Mouse (Mus musculus): ENCODE results near the gene Eloa. TPM values are rescaled to one million over a fixed set of nuclear protein-coding genes. Genes with fewer than 3 reads are reported as not detected.

Gene Eloa
- total RNA-seq (2012; rRNA removed): 14.0 and 21.4 TPM in 2 replicates

GRCm38 (mm10) chr4:136021549-136022047 is at the start of gene Eloa:
TSS of gene Eloa (minus strand) at chr4:136021763.
- TF ChIP-seq MAFK (IDR thresholded peaks at IDR 0.05; ENCODE audit: insufficient read depth, low read depth, low read length): no peak
- TF ChIP-seq HCFC1 (IDR thresholded peaks at IDR 0.05; ENCODE audit: borderline replicate concordance, insufficient read depth, low read length): peak; percentile 73
- peak; percentile 99 for DNase-seq (ENCODE audit: low read depth, low spot score)
- 0 out of 4 replicates have a peak, but pooled peaks cover 2% of the 10 kb centered on the region in 2 experiments for H3K4me1 ChIP-seq (ENCODE audit: control insufficient read depth in 2 of 2, insufficient read depth in 2 of 2, low read length in 2 of 2, poor library complexity in 1 of 2)
- no peaks in the 10 kb centered on the region for H3K9me3 ChIP-seq (ENCODE audit: control insufficient read depth, insufficient read depth, low read depth, low read length)
- in situ Hi-C loops (cut with MboI; ENCODE audit: low sequenced_read_pairs in 2 of 2, unreplicated experiment in 2 of 2): no loop called here
- no peaks in the 10 kb centered on the region for H3K36me3 ChIP-seq (ENCODE audit: control insufficient read depth, insufficient read depth, low read length, poor library complexity, severe bottlenecking)
- H3K4me3 ChIP-seq (ENCODE audit: insufficient read depth in 1 of 2, low read depth in 1 of 2, low read length in 2 of 2, poor library complexity in 1 of 2, severe bottlenecking in 1 of 2): peak within 1 kb of the TSS; percentile 83 to 95
- H3K9ac ChIP-seq (ENCODE audit: insufficient read depth, low read depth, low read length, poor library complexity, severe bottlenecking): peak within 1 kb of the TSS; percentile 91
- H3K27ac ChIP-seq (ENCODE audit: insufficient read depth, low read depth, low read length, poor library complexity, severe bottlenecking): peak within 1 kb of the TSS; percentile 43; the same call in 1 of the 2 replicates

- Histone ChIP-seq H3K9me3 (ENCODE audit: control insufficient read depth, insufficient read depth, low read depth, low read length) (no peaks in the 10 kb centered on the region), H3K4me3 (ENCODE audit: insufficient read depth in 1 of 2, low read depth in 1 of 2, low read length in 2 of 2, poor library complexity in 1 of 2, severe bottlenecking in 1 of 2) (no peak overlapping the region; a peak in 1 of 4 replicates), H3K9ac (ENCODE audit: insufficient read depth, low read depth, low read length, poor library complexity, severe bottlenecking) (no peak overlapping the region), H3K36me3 (ENCODE audit: control insufficient read depth, insufficient read depth, low read length, poor library complexity, severe bottlenecking) (no peaks in the 10 kb centered on the region), H3K27ac (ENCODE audit: insufficient read depth, low read depth, low read length, poor library complexity, severe bottlenecking) (no peak overlapping the region), H3K4me1 (ENCODE audit: control insufficient read depth in 2 of 2, insufficient read depth in 2 of 2, low read length in 2 of 2, poor library complexity in 1 of 2) (peaks cover 0 to 11% of the 10 kb centered on the region in 2 experiments; a peak in 1 of 4 replicates)
- in situ Hi-C loops (cut with MboI; ENCODE audit: low sequenced_read_pairs in 2 of 2, unreplicated experiment in 2 of 2): no loop called here
- TF ChIP-seq CHD2 (IDR thresholded peaks at IDR 0.05; ENCODE audit: low read depth, low read length): no peak
- TF ChIP-seq HCFC1 (IDR thresholded peaks at IDR 0.05; ENCODE audit: borderline replicate concordance, insufficient read depth, low read length): no peak
- no peak for TF ChIP-seq MAFK (IDR thresholded peaks at IDR 0.05; ENCODE audit: insufficient read depth, low read depth, low read length)
- no peak for TF ChIP-seq ZNF384 (IDR thresholded peaks at IDR 0.05; ENCODE audit: low read depth, low read length)
- TF ChIP-seq ZC3H11A (IDR thresholded peaks at IDR 0.05; ENCODE audit: borderline replicate concordance, low read depth, low read length): no peak
- peak; percentile 79 for DNase-seq (ENCODE audit: low read depth, low spot score)
Measured at GRCm38 (mm10) chr4:136071178-136071714, 49.7 kb upstream of the Eloa start.

- in situ Hi-C loops (cut with MboI; ENCODE audit: low sequenced_read_pairs in 2 of 2, unreplicated experiment in 2 of 2): no loop called here
Measured at GRCm38 (mm10) chr4:136070592-136070991, 49.0 kb upstream of the Eloa start.

GRCm38 (mm10) chr4:136069954-136070353 is 48.4 kb upstream of the Eloa start:
- Histone ChIP-seq H3K9ac (ENCODE audit: insufficient read depth, low read depth, low read length, poor library complexity, severe bottlenecking) (no peak overlapping the region), H3K4me3 (ENCODE audit: insufficient read depth in 1 of 2, low read depth in 1 of 2, low read length in 2 of 2, poor library complexity in 1 of 2, severe bottlenecking in 1 of 2) (no peak overlapping the region)

More at GRCm38 (mm10) chr4:136070592-136070991, 49.0 kb upstream of the Eloa start:
- no peak overlapping the region for H3K27ac ChIP-seq (ENCODE audit: insufficient read depth, low read depth, low read length, poor library complexity, severe bottlenecking)
- peaks cover 0 to 11% of the 10 kb centered on the region in 2 experiments; a peak in 1 of 4 replicates for H3K4me1 ChIP-seq (ENCODE audit: control insufficient read depth in 2 of 2, insufficient read depth in 2 of 2, low read length in 2 of 2, poor library complexity in 1 of 2)
- no peak overlapping the region for H3K9ac ChIP-seq (ENCODE audit: insufficient read depth, low read depth, low read length, poor library complexity, severe bottlenecking)
- H3K9me3 ChIP-seq (ENCODE audit: control insufficient read depth, insufficient read depth, low read depth, low read length): no peaks in the 10 kb centered on the region
- no peaks in the 10 kb centered on the region for H3K36me3 ChIP-seq (ENCODE audit: control insufficient read depth, insufficient read depth, low read length, poor library complexity, severe bottlenecking)
- TF ChIP-seq ZC3H11A (IDR thresholded peaks at IDR 0.05; ENCODE audit: borderline replicate concordance, low read depth, low read length): no peak
- H3K4me3 ChIP-seq (ENCODE audit: insufficient read depth in 1 of 2, low read depth in 1 of 2, low read length in 2 of 2, poor library complexity in 1 of 2, severe bottlenecking in 1 of 2): no peak overlapping the region
- no peak for DNase-seq (ENCODE audit: low read depth, low spot score)

GRCm38 (mm10) chr4:136069313-136069712 is 47.8 kb upstream of the Eloa start:
- DNase-seq (ENCODE audit: low read depth, low spot score): no peak
- in situ Hi-C loops (cut with MboI; ENCODE audit: low sequenced_read_pairs in 2 of 2, unreplicated experiment in 2 of 2): loop anchor here (5.0 to 10.0 kb wide), 2 partner anchors 85 to 93 kb away; no protein-coding TSS in a partner anchor

More at GRCm38 (mm10) chr4:136069954-136070353, 48.4 kb upstream of the Eloa start:
- no peak overlapping the region for H3K27ac ChIP-seq (ENCODE audit: insufficient read depth, low read depth, low read length, poor library complexity, severe bottlenecking)
- peaks cover 0 to 11% of the 10 kb centered on the region in 2 experiments; a peak in 1 of 4 replicates for H3K4me1 ChIP-seq (ENCODE audit: control insufficient read depth in 2 of 2, insufficient read depth in 2 of 2, low read length in 2 of 2, poor library complexity in 1 of 2)
- no peak for DNase-seq (ENCODE audit: low read depth, low spot score)
- no peaks in the 10 kb centered on the region for H3K36me3 ChIP-seq (ENCODE audit: control insufficient read depth, insufficient read depth, low read length, poor library complexity, severe bottlenecking)
- no peaks in the 10 kb centered on the region for H3K9me3 ChIP-seq (ENCODE audit: control insufficient read depth, insufficient read depth, low read depth, low read length)
- TF ChIP-seq ZC3H11A (IDR thresholded peaks at IDR 0.05; ENCODE audit: borderline replicate concordance, low read depth, low read length) (peak; percentile 29; the same call in 1 of the 2 replicates), CHD2 (IDR thresholded peaks at IDR 0.05; ENCODE audit: low read depth, low read length) (no peak)
- in situ Hi-C loops (cut with MboI; ENCODE audit: low sequenced_read_pairs in 2 of 2, unreplicated experiment in 2 of 2): loop anchor here (5.0 to 10.0 kb wide), 2 partner anchors 85 to 92 kb away; no protein-coding TSS in a partner anchor

More at GRCm38 (mm10) chr4:136069313-136069712, 47.8 kb upstream of the Eloa start:
- Histone ChIP-seq H3K9me3 (ENCODE audit: control insufficient read depth, insufficient read depth, low read depth, low read length) (no peaks in the 10 kb centered on the region), H3K9ac (ENCODE audit: insufficient read depth, low read depth, low read length, poor library complexity, severe bottlenecking) (no peak overlapping the region), H3K27ac (ENCODE audit: insufficient read depth, low read depth, low read length, poor library complexity, severe bottlenecking) (no peak overlapping the region), H3K4me1 (ENCODE audit: control insufficient read depth in 2 of 2, insufficient read depth in 2 of 2, low read length in 2 of 2, poor library complexity in 1 of 2) (peaks cover 0 to 11% of the 10 kb centered on the region in 2 experiments; a peak in 1 of 4 replicates), H3K36me3 (ENCODE audit: control insufficient read depth, insufficient read depth, low read length, poor library complexity, severe bottlenecking) (no peaks in the 10 kb centered on the region), H3K4me3 (ENCODE audit: insufficient read depth in 1 of 2, low read depth in 1 of 2, low read length in 2 of 2, poor library complexity in 1 of 2, severe bottlenecking in 1 of 2) (no peak overlapping the region)
- no peak for TF ChIP-seq ZC3H11A (IDR thresholded peaks at IDR 0.05; ENCODE audit: borderline replicate concordance, low read depth, low read length)
- no peak for TF ChIP-seq ZNF384 (IDR thresholded peaks at IDR 0.05; ENCODE audit: low read depth, low read length)
- no peak for TF ChIP-seq CHD2 (IDR thresholded peaks at IDR 0.05; ENCODE audit: low read depth, low read length)
- no peak for TF ChIP-seq MAFK (IDR thresholded peaks at IDR 0.05; ENCODE audit: insufficient read depth, low read depth, low read length)
- TF ChIP-seq HCFC1 (IDR thresholded peaks at IDR 0.05; ENCODE audit: borderline replicate concordance, insufficient read depth, low read length): no peak

Measured in ES-E14 (cell line).